Mouse (Mus musculus) T-helper 17 cell (primary cell): Measurements from ENCODE around the gene Ssh2.

ENCODE experiments used
- in situ Hi-C, 2 experiments: fragments of 300-600 bp; cut with MboI, MseI; formaldehyde crosslinking; loops; 1 replicate in 1 of 2; 2 replicates in 1 of 2; pipeline ENCODE4 v1.15.1; 2025; ENCODE audit warnings: high pct_unique_total_duplicates in 2 of 2

The Ssh2 gene

DNA sequence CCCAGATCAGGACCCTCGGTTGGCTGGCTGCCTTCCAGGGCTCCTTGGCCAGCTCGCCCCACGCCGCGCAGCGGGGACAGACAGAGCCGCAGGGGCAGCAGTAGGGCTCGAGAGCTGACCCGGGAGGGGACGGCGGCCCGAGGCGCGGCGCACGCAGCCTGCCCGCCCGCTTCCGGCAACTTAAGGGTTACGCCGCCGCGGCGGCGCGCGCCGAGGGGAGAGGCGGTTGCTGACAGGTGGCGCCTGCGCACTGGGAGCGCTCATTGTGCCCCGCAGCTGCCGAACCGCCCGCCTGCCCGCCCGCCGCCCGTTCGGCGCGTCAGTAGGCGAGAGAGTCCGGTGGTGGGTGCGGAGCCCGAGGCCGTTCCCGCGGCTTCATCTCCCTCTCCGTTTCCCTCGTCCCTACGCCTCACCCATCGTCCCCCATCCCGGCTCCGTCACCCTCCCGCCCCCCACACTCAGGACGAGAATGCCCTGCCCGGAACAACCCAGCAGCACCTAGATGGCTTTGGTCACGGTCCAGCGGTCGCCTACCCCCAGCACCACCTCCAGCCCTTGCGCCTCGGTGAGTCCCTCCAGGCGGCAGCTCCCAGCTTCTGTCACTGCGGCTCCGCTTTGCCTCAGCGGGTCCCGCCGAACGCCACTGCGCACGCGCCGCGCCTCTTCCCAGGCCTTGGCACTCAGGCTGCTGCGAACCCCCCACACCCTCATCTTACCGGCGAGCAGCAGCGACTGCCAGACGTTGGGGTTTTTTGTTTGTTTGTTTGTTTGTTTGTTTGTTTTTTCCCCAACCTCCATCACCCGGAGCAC, at the start of gene Ssh2:
TSS of gene Ssh2 (plus strand) at position 337 of the 810 bp plus-strand sequence.
- in situ Hi-C loops = no loop called here

- in situ Hi-C loops = loop anchor here in 1 of 2 experiments (25.0 kb wide), 1 partner anchor 836 kb away; no protein-coding TSS in a partner anchor
These were observed 42.4 kb upstream of the Ssh2 start for GRCm38 (mm10) chr11:77173731-77174130.

DNA sequence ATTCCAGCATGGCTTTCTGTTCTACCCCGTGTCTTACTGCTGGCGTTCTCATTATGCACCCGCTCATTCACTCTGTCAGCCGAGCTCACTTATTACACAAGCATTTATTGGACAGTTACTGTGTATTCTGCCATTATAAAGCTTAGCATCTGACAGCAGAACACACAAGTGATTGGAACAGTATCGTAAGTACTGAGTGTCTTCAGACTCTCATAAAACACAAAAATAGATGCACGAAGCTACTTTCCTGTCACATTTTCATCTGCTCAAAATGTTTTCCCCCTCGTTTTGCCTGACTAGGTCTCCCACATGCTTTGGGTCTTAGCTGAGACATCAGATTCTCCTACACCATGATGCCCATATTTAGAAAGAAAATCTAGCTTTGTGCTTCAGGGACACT, 41.6 kb upstream of the Ssh2 start:
- in situ Hi-C loops = loop anchor here in 1 of 2 experiments (25.0 kb wide), 1 partner anchor 837 kb away; no protein-coding TSS in a partner anchor

DNA sequence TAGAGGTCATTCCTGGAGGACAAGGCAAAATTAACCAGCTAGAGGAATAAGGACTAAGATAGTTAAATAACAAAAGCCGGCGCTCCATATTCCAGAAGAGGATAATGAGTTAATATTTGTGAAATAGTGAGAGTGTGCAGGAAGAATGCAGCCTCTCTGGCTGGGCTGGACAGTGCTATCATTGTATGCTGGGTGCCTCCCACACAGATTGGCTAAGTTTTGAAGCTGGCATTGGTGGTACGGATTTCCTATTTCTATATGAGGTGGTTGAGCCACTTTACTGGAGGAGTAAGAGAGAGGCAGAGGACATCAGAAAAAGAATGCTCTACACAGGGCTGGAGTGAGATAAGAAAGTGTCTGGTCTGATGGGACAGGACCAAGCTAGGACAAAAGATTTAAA, 36.3 kb upstream of the Ssh2 start:
- in situ Hi-C loops = no loop called here

GRCm38 (mm10) chr11:77180886-77181285, 35.2 kb upstream of the Ssh2 start:
- in situ Hi-C loops = no loop called here

- in situ Hi-C loops = no loop called here
These were observed 34.6 kb upstream of the Ssh2 start for GRCm38 (mm10) chr11:77181528-77181927.

DNA sequence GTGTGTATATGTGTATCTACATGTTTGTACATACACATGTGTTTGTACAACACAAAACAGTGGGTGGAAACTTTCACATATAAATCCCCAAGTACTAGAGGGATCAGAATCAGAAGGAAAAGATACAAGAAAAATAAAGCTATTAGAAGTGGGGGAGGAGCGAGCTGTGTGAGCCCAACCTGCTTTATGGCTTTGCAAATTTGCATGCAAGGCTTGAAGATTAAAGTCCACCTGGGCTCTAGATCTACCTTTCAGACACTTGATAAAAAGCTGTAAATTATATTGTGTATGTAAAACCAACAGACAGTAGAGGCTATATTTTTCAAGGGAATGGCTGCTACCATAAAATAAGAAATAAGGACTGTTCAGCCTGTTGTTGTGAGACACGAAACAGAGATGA, 34.0 kb upstream of the Ssh2 start:
- in situ Hi-C loops = no loop called here

DNA sequence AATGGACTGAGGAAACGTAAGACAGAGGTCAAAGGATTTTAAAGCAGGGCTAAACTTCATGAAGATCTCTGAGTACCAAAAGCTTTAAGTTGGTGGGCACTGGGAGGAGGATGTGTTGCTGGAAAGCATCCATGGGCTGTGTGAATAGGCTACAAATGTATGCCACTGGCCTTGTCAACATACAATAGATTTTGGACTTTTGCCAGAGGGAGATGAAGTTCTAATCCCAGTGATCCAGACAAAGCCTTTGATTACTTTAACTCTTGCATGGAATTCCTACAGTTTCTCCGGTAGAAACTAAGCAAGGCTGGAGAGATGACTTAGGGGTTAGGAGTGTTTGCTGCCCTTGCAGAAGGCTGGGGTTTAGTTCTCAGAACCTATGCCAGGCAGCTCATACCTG, 33.5 kb upstream of the Ssh2 start:
- in situ Hi-C loops = no loop called here

DNA sequence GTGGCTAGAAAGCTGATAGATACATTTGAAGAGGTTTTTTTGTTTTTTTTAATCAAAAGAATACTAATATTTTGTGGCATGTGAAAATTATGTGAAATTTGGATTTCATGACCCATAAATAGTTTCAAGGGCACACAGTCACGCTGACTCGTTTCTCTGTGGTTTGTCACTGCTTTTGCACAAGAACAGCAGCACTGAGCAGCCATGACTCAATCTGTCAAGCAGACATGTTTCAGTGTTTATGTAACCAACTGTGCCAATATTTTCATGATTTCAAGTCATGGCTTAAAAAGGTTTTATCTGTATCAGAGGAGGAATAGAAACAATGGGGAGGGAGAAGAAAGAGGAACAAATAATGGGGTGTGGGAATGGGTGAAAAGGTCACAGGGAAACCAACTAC, 31.2 kb upstream of the Ssh2 start:
- in situ Hi-C loops = no loop called here

DNA sequence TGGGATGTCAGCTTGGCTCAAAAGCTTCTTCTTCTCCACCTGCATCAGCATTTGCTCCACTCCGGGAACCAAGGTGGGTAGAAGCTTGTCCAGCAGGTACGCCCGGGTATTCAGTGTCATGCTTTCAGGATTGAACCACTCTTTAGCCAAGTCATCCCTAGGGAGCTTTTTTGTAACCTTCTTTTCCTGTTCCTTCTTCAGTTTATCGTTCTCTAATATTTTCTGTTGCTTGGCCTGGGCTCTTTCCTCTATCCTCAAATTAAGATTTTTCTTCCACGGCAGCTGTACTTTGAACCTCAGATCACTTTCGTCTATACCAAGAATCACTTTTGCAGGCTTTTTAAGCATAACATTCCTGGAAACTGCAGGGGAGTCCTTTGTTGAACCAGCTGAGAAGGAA, 27.2 kb upstream of the Ssh2 start, which contains the start of gene Efcab5:
TSS of gene Efcab5 (minus strand) at position 101 of the 400 bp plus-strand sequence.
- in situ Hi-C loops = no loop called here

DNA sequence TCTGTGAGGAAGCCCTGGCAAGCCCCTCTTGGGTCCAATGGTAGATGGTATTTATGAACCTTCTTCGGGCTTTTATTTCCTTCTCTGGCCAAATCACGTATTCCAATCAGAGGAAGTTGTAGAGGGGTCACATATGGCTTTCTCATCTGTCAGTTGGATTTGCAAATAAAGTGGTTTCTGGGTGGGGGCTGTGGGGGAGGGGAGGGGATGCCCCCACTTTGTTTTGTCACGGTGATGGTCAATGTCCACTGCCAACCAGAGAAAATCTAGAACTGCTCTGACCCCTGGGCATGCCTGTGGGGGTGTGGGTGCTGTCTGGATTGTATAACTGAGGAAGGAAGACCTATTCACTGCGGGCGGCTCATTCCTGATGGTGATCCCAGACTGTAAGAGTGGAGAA, 22.7 kb upstream of the Ssh2 start:
- in situ Hi-C loops = no loop called here

DNA sequence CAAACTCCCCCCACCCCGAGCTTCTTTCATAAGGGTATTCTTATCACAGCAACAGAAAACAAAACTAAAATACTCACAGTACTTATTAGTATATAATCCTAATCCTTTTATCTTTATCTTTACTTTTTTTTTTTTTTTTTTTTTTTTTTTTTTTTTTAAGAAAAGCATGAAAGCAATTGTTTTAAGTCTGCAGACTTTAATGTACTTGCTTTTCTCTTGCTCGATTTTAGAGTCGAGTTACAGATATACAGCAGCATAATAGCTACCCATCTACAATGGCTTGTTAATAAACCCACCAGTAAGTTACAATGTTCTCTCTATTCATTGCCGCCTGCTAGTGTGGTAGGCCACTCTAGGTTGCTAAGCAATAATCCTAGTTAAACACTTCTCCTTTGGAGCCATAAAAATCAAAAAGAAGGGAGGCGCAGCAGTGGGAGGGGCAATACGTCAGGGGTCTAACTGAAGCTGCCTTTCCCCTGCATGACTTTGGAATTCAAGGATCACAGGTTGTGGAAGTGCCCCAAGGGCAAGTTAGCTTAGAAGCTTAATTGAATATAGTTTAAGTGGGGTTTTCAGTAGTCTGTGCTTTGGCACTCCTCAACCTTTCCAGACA, 22.0 kb upstream of the Ssh2 start:
- in situ Hi-C loops = no loop called here

DNA sequence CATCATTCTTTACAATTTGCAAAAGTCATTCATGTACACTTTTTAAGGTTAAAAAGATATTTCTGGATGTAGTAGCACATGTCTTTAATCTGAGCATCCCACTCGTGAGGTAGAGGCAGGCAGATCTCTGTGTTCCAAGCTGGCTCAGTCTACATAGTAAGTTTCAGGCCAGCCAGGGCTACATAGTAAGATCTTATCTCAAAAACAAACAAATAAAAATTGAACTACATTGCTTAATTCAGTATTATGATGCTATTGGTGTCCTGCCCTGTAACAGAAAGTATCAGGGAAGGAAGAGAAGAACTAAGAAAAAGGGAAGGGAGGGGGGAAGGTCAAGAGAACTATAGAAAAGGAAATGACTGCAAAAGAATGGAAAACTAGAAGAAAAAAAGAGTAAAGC, 21.3 kb upstream of the Ssh2 start:
- in situ Hi-C loops = no loop called here

DNA sequence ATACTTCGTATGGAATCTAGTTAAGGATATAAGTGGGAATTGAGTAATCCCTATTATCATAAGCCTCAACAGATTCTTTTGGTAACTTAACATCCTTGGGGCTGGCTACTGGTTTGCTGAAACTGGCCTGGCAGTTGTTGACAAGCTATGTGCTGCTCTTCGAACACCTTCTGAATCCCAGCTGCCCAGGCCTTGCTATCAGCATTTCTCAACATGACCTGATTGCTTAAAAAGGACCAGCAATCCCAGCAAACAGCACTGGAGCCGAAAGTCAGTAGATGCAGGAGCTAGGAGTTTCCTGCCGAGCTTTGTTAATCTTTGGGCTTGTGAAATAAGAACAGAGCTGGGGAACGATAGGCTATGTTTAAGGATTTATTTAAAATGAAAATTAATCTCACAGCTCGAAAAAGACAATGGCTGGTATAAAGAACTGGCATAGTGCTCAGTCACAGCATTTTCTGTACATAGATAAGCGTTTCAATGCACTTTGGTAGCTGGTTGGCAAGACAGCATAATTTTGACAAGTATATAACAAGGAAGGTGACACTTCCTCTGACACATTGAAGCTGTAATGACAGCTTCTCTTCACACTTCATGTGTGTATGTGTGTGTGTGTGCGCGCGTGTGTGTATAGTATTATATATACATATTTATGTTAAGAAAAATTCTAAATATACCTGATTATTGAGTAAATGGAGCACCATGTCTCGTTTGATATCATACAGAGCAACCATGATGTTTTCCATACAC, 20.6 kb upstream of the Ssh2 start:
- in situ Hi-C loops = no loop called here

DNA sequence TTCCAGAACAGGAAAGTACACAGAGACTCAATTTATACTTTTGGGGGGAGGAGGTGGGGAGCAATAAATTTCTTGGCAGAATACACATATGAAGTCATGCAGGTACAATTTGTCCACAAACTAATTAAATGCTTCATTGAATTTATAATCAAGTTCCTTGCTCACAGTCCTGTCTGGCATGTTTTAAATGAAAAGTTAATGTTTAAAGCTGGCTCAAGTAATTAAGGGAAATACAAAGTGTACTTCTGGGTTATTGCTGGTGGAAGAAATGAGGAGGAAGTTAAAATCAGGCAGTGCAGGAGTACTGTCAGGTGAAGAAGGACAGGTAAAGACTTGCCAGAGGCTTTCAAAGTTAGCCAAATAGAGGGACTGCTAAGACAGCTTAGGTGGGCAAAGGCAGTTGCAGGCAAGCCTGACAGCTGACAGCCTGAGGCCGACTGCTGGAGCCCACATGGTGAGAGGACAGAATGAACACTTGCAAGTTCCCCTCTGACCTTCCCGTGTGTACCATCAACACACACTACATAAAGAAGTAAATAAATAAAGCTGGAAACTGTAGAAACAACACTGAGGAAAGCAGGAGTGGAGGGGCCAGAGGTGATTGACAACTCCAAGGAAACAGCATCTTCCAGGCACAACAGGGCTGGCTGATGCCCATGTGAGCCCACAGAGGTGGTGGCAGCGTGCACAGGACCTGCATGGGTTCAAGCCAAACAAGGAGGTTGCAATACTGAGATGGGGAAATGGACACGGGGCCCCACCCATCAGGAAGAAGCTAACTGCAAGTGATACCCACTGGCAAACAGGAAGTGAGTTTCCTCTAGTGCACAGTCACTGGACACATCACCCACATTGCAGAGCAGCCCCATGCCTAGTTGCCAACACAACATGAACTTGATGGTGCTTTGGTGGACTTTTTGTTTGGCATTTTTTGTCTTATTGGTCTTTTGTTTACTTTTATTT, 19.6 kb upstream of the Ssh2 start:
- in situ Hi-C loops = no loop called here

- in situ Hi-C loops = no loop called here
These were observed 16.5 kb upstream of the Ssh2 start for GRCm38 (mm10) chr11:77199636-77200035.

GRCm38 (mm10) chr11:77200703-77201102, 15.4 kb upstream of the Ssh2 start:
- in situ Hi-C loops = no loop called here

- in situ Hi-C loops = no loop called here
These were observed 1.9 kb upstream of the Ssh2 start for GRCm38 (mm10) chr11:77214142-77214692.

- in situ Hi-C loops = no loop called here
These were observed 1.3 kb upstream of the Ssh2 start for GRCm38 (mm10) chr11:77214755-77215154.

- in situ Hi-C loops = no loop called here
These were observed 604 bp upstream of the Ssh2 start for GRCm38 (mm10) chr11:77215483-77215882.

DNA sequence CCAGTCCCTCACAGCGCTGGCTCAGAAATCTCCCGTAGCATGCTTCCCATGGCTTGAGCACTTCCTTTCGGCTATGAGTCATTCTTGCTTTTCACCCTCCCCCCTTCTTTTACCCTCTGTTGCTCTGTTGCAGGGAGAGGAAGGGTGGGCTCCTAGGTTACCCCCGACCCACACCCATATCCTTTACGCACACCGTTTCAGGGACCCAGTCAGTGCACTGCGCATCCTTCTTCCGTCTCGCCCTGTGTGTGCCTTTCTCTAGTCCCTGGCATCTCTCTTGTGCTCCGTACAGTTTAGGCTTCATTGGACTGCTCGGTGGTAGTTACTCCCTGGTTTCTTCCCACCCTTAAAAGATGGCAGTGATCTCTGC, 659 bp downstream of the Ssh2 start:
- in situ Hi-C loops = no loop called here
